Mouse (Mus musculus) hindbrain, embryonic 14.5 days (tissue): ENCODE measurements at regions not wholly inside any gene's neighbourhood (a gene's known extent, or its start where the extent isn't known, plus 50 kb on each side); places are given as distances from the start of the nearest gene placed in this dataset.
A peak's percentile ranks its signal among the peaks of the same experiment; 100 is the strongest.

ENCODE experiments used
- ATAC-seq: fragments of 200-750 bp; cut with Nextera tagmentation; 2 replicates; pipeline ENCODE4 v1.8.0; 2017; ENCODE audit warnings: moderate number of reproducible peaks, mild to moderate bottlenecking, moderate TSS enrichment, moderate library complexity; ENCODE audit not compliant: low FRiP score
- DNase-seq: peaks from one replicate; pipeline ENCODE4 v3.0.0-alpha.2; 2015; ENCODE audit warnings: low spot score
- H3K27ac ChIP-seq: fragments of 300-500 bp; sonication (generic); 2 replicates; pipeline ENCODE4 v1.5.1; 2014; ENCODE audit warnings: mild to moderate bottlenecking, moderate library complexity
- H3K27me3 ChIP-seq: fragments of 300-500 bp; sonication (generic); 2 replicates; pipeline ENCODE4 v1.6.1; 2014; ENCODE audit warnings: mild to moderate bottlenecking, low read length, mixed read lengths; ENCODE audit not compliant: control insufficient read depth, insufficient read depth
- H3K36me3 ChIP-seq: fragments of 300-500 bp; sonication (generic); replicated peaks from 2 replicates; pipeline ENCODE4 v1.6.1; 2014; ENCODE audit not compliant: control insufficient read depth, insufficient read depth
- H3K4me1 ChIP-seq: fragments of 300-500 bp; sonication (generic); replicated peaks from 2 replicates; pipeline ENCODE4 v1.6.1; 2014; ENCODE audit warnings: antibody characterized with exemption, low read length, mixed read lengths; ENCODE audit not compliant: control insufficient read depth, insufficient read depth
- H3K4me2 ChIP-seq: fragments of 300-500 bp; sonication (generic); replicated peaks from 2 replicates; pipeline ENCODE4 v1.6.1; 2014; ENCODE audit warnings: mild to moderate bottlenecking, moderate library complexity
- H3K4me3 ChIP-seq: fragments of 300-500 bp; sonication (generic); replicated peaks from 2 replicates; pipeline ENCODE4 v1.5.1; 2014; ENCODE audit warnings: mild to moderate bottlenecking, low read length
- H3K9ac ChIP-seq: fragments of 300-500 bp; sonication (generic); 2 replicates; pipeline ENCODE4 v1.6.1; 2014
- H3K9me3 ChIP-seq: fragments of 300-500 bp; sonication (generic); 2 replicates; pipeline ENCODE4 v1.6.1; 2016; ENCODE audit warnings: low read length; ENCODE audit not compliant: control insufficient read depth
- WGBS: fragments of 180-500 bp; shearing (Covaris S2); extraction: QIAGEN DNeasy Blood & Tissue Kit; methylation state at CpG from one replicate; pipeline ENCODE4 v1.1.7; 2014; 5-methylcytosine and 5-hydroxymethylcytosine counted together

GRCm38 (mm10) chr13:53677187-53677586, 204.3 kb upstream of the Msx2 start:
- no peak overlapping the region for H3K4me2 ChIP-seq

DNA sequence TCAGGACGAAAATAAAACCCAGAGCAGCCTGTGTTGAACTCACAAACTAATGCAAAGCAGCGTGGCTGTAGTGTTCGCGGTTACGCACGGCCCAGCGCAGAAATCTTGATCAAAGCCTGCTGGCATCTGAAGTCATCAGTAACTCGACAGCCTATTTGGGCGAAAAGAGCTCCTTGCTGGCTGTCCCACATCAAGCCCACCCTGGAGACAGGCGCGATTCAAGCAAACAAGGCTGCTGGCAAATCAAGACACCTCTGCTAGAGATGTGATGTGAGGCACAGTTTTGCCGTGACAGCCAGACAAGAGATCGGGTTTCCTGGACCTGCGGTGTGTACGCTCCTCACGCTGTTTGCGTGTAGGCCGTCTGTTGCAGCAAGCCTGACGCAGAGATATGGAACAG, 197.5 kb upstream of the Msx2 start:
- Histone ChIP-seq H3K36me3 (no peaks in the 10 kb centered on the region), H3K4me2 (no peak overlapping the region), H3K9ac (no peak overlapping the region), H3K27me3 (no peaks in the 10 kb centered on the region), H3K9me3 (no peaks in the 10 kb centered on the region), H3K4me1 (no peaks in the 10 kb centered on the region), H3K27ac (no peak overlapping the region), H3K4me3 (no peak overlapping the region)
- ATAC-seq, result no peak
- no peak for DNase-seq
- 77% methylated on average over 19 of the region's 19 CpGs for WGBS

More at GRCm38 (mm10) chr13:53677187-53677586, 204.3 kb upstream of the Msx2 start:
- Histone ChIP-seq H3K4me3 (no peak overlapping the region), H3K36me3 (no peaks in the 10 kb centered on the region), H3K4me1 (no peaks in the 10 kb centered on the region), H3K27me3 (no peaks in the 10 kb centered on the region), H3K9me3 (no peaks in the 10 kb centered on the region), H3K9ac (no peak overlapping the region), H3K27ac (no peak overlapping the region)
- ATAC-seq (no peak), DNase-seq (no peak)
- WGBS, result 93% methylated on average over 10 of the region's 10 CpGs

GRCm38 (mm10) chr13:53667518-53667917, 194.6 kb upstream of the Msx2 start:
- Histone ChIP-seq H3K36me3 (no peaks in the 10 kb centered on the region), H3K9ac (no peak overlapping the region), H3K4me3 (no peak overlapping the region), H3K9me3 (no peaks in the 10 kb centered on the region), H3K4me1 (no peaks in the 10 kb centered on the region), H3K27ac (no peak overlapping the region), H3K27me3 (no peaks in the 10 kb centered on the region), H3K4me2 (no peak overlapping the region)
- ATAC-seq (no peak), DNase-seq (no peak)
- 97% methylated on average over 4 of the region's 4 CpGs for WGBS

- no peak overlapping the region for H3K27ac ChIP-seq
- H3K27me3 ChIP-seq, result no peaks in the 10 kb centered on the region
- no peaks in the 10 kb centered on the region for H3K4me1 ChIP-seq
- no peak overlapping the region for H3K4me3 ChIP-seq
- no peak for DNase-seq
- no peaks in the 10 kb centered on the region for H3K36me3 ChIP-seq
- no peak for ATAC-seq
- no peak overlapping the region for H3K9ac ChIP-seq
- no peak overlapping the region for H3K4me2 ChIP-seq
- no peaks in the 10 kb centered on the region for H3K9me3 ChIP-seq
- WGBS, result 82% methylated on average over 2 of the region's 2 CpGs
Measured at GRCm38 (mm10) chr13:53665592-53665991, 192.7 kb upstream of the Msx2 start.

GRCm38 (mm10) chr13:53664631-53665230, 191.9 kb upstream of the Msx2 start:
- WGBS, result 86% methylated on average over 7 of the region's 7 CpGs
- Histone ChIP-seq H3K27me3 (no peaks in the 10 kb centered on the region), H3K9me3 (no peaks in the 10 kb centered on the region), H3K9ac (no peak overlapping the region), H3K4me2 (no peak overlapping the region), H3K27ac (no peak overlapping the region), H3K4me1 (no peaks in the 10 kb centered on the region), H3K4me3 (no peak overlapping the region), H3K36me3 (no peaks in the 10 kb centered on the region)
- ATAC-seq (no peak), DNase-seq (no peak)

DNA sequence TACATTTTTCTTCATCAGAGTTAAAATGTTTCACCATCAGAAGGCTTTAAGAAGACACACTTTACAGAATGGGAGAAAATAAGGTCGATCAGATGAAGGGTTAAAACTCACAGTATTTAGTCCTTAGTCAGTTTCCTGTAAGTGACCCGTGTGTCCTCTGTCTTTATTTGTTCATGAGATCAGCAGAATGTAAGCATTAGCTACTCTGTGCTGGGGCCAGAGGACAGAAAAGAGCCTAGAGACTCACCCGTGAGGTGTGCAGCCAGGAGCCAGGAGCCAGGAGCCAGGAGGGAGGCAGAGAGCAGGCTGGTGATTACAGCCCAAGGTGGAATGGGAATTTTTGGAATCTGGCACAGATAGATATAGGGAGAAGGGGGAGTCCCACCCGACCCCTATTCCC, 180.0 kb upstream of the Msx2 start:
- 68% methylated on average over 4 of the region's 4 CpGs for WGBS
- no peak overlapping the region for H3K4me2 ChIP-seq
- H3K9ac ChIP-seq, result no peak overlapping the region
- no peaks in the 10 kb centered on the region for H3K36me3 ChIP-seq
- DNase-seq, result no peak
- H3K4me1 ChIP-seq, result no peaks in the 10 kb centered on the region
- no peaks in the 10 kb centered on the region for H3K27me3 ChIP-seq
- no peak overlapping the region for H3K4me3 ChIP-seq
- H3K9me3 ChIP-seq, result no peaks in the 10 kb centered on the region
- no peak for ATAC-seq
- H3K27ac ChIP-seq, result no peak overlapping the region

GRCm38 (mm10) chr13:53648353-53648752, 175.5 kb upstream of the Msx2 start:
- H3K4me3 ChIP-seq, result no peak overlapping the region
- 94% methylated on average over 15 of the region's 15 CpGs for WGBS
- DNase-seq, result no peak
- peaks cover 7% of the 10 kb centered on the region; the same call in 1 of the 2 replicates for H3K9me3 ChIP-seq
- no peak for ATAC-seq
- H3K36me3 ChIP-seq, result no peaks in the 10 kb centered on the region
- no peaks in the 10 kb centered on the region for H3K4me1 ChIP-seq
- no peak overlapping the region for H3K4me2 ChIP-seq
- no peak overlapping the region for H3K9ac ChIP-seq
- no peak overlapping the region for H3K27ac ChIP-seq
- H3K27me3 ChIP-seq, result no peaks in the 10 kb centered on the region

GRCm38 (mm10) chr13:53642557-53642956, 169.7 kb upstream of the Msx2 start:
- DNase-seq, result peak; percentile 40
- Histone ChIP-seq H3K27me3 (no peaks in the 10 kb centered on the region), H3K27ac (no peak overlapping the region), H3K4me2 (no peak overlapping the region), H3K9me3 (peaks cover 7% of the 10 kb centered on the region; the same call in 1 of the 2 replicates), H3K9ac (no peak overlapping the region), H3K4me3 (no peak overlapping the region), H3K4me1 (no peaks in the 10 kb centered on the region), H3K36me3 (no peaks in the 10 kb centered on the region)
- 56% methylated on average over 5 of the region's 5 CpGs for WGBS
- no peak for ATAC-seq

GRCm38 (mm10) chr13:53639584-53639983, 166.7 kb upstream of the Msx2 start:
- Histone ChIP-seq H3K27ac (no peak overlapping the region), H3K4me2 (no peak overlapping the region), H3K9ac (no peak overlapping the region), H3K36me3 (no peaks in the 10 kb centered on the region), H3K4me3 (no peak overlapping the region), H3K27me3 (no peaks in the 10 kb centered on the region), H3K4me1 (no peaks in the 10 kb centered on the region), H3K9me3 (peaks cover 5% of the 10 kb centered on the region; the same call in 1 of the 2 replicates)
- ATAC-seq, result no peak
- 72% methylated on average over 5 of the region's 5 CpGs for WGBS
- DNase-seq, result no peak

GRCm38 (mm10) chr13:53639115-53639514, 166.2 kb upstream of the Msx2 start:
- Histone ChIP-seq H3K27me3 (no peaks in the 10 kb centered on the region), H3K36me3 (no peaks in the 10 kb centered on the region), H3K4me2 (no peak overlapping the region), H3K4me1 (no peaks in the 10 kb centered on the region), H3K9ac (no peak overlapping the region), H3K27ac (no peak overlapping the region), H3K9me3 (0 out of 2 replicates have a peak, but pooled peaks cover under 1% of the 10 kb centered on the region), H3K4me3 (no peak overlapping the region)
- DNase-seq, result no peak
- 82% methylated on average over 10 of the region's 10 CpGs for WGBS
- ATAC-seq, result no peak
